Mouse (Mus musculus): ENCODE measurements around the gene C2cd4b.

DNA sequence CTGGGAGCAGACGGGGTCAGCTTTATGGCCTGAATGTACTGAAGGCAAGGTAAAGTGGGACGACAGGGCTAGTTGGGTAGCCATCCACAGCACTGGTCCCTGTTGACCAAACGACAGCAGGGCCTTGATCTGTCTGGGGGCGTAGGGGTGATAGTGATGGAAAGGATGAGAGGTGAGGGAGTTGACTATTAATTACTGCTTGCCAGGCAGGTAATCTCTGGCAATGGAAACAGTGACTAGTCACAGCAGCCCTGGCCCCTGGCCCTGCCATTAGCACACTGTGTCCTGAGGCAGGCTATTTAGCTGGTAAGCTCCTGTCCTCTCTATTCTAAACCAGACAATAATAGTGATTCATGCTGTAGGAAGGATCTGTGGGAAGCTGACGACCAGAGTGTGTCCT is 33.2 kb downstream of the C2cd4b start:
- no peak for TF ChIP-seq TAL1 (IDR thresholded peaks at IDR 0.05; ENCODE audit: low read length)
- no peak for TF ChIP-seq GATA1 (IDR thresholded peaks at IDR 0.05; ENCODE audit: low read length)

Measured in erythroblast, embryonic 14.5 days (primary cell).